Mouse (Mus musculus) hindbrain, embryonic 16.5 days (tissue): ENCODE measurements around the gene Commd7. TPM values are rescaled to one million over a fixed set of nuclear protein-coding genes. Genes with fewer than 3 reads are reported as not detected.
A peak's percentile ranks its signal among the peaks of the same experiment; 100 is the strongest.
"Not testable (repeated sequence)": the region's sequence is repeated elsewhere in the genome, so short reads cannot be mapped to it uniquely, and the experiment has no call there.

Experiments
- ATAC-seq: fragments of 200-750 bp; cut with Nextera tagmentation; 2 replicates; pipeline ENCODE4 v1.8.0; 2017; ENCODE audit warnings: moderate TSS enrichment, moderate library complexity
- H3K27ac ChIP-seq: fragments of 300-500 bp; sonication (generic); 2 replicates; pipeline ENCODE4 v1.5.1; 2014; ENCODE audit warnings: low read depth, mild to moderate bottlenecking, control low read depth, low read length, moderate library complexity
- H3K27me3 ChIP-seq: fragments of 300-500 bp; sonication (generic); replicated peaks from 2 replicates; pipeline ENCODE4 v1.6.1; 2014; ENCODE audit warnings: low read length; ENCODE audit not compliant: control insufficient read depth, insufficient read depth
- H3K36me3 ChIP-seq: fragments of 300-500 bp; sonication (generic); 2 replicates; pipeline ENCODE4 v1.6.1; 2014; ENCODE audit warnings: mild to moderate bottlenecking, low read length, moderate library complexity, mixed read lengths; ENCODE audit not compliant: control insufficient read depth, insufficient read depth
- H3K4me1 ChIP-seq: fragments of 300-500 bp; sonication (generic); 2 replicates; pipeline ENCODE4 v1.6.1; 2014; ENCODE audit warnings: low read depth, low read length; ENCODE audit not compliant: control insufficient read depth, insufficient read depth
- H3K4me2 ChIP-seq: fragments of 300-500 bp; sonication (generic); 2 replicates; pipeline ENCODE4 v1.6.1; 2014; ENCODE audit warnings: mild to moderate bottlenecking, low read length, control low read depth, moderate library complexity
- H3K4me3 ChIP-seq: fragments of 300-500 bp; sonication (generic); 2 replicates; pipeline ENCODE4 v1.5.1; 2014; ENCODE audit warnings: mild to moderate bottlenecking, low read length, control low read depth, moderate library complexity
- H3K9ac ChIP-seq: fragments of 300-500 bp; sonication (generic); 2 replicates; pipeline ENCODE4 v1.6.1; 2014; ENCODE audit warnings: low read depth, mild to moderate bottlenecking, control low read depth, low read length, moderate library complexity
- H3K9me3 ChIP-seq: fragments of 300-500 bp; sonication (generic); 2 replicates; pipeline ENCODE4 v1.6.1; 2014; ENCODE audit warnings: mild to moderate bottlenecking, low read length, moderate library complexity; ENCODE audit not compliant: control insufficient read depth
- WGBS: fragments of 180-500 bp; shearing (Covaris S2); extraction: QIAGEN DNeasy Blood & Tissue Kit; methylation state at CpG from one replicate; pipeline ENCODE4 v1.1.7; 2014; 5-methylcytosine and 5-hydroxymethylcytosine counted together
- polyA plus RNA-seq: library from polyadenylated mRNA; unstranded; fragments of >200 nt; fragmentation: Nextera tagmentation; extraction: Ambion mirVana; gene quantifications from 2 replicates; pipeline ENCODE4 v1.2.1, GENCODE M21; 2015

The Commd7 gene
- 93.4 and 94.7 TPM in 2 replicates for polyA plus RNA-seq

GRCm38 (mm10) chr2:153631976-153632870 is at the start of gene Commd7:
TSS of gene Commd7 (minus strand) at chr2:153632781.
- peak; percentile 93 for ATAC-seq
- Histone ChIP-seq H3K9me3 (no peaks in the 10 kb centered on the region), H3K27ac (peak within 1 kb of the TSS; percentile 94), H3K27me3 (no peaks in the 10 kb centered on the region), H3K4me1 (peaks cover 15% of the 10 kb centered on the region), H3K4me3 (peak within 1 kb of the TSS; percentile 92), H3K4me2 (peak within 1 kb of the TSS; percentile 57), H3K36me3 (peaks cover 7% of the 10 kb centered on the region), H3K9ac (peak within 1 kb of the TSS; percentile 98)
- 4% methylated on average over 53 of the region's 53 CpGs for WGBS

GRCm38 (mm10) chr2:153679959-153680358 is 47.4 kb upstream of the Commd7 start:
- no peak overlapping the region for H3K27ac ChIP-seq
- 93% methylated on average over 1 of the region's 1 CpGs for WGBS
- no peak for ATAC-seq

GRCm38 (mm10) chr2:153677550-153677949 is 45.0 kb upstream of the Commd7 start:
- H3K9me3 ChIP-seq = no peaks in the 10 kb centered on the region
- H3K9ac ChIP-seq = no peak overlapping the region
- H3K4me1 ChIP-seq = no peaks in the 10 kb centered on the region
- WGBS = 81% methylated on average over 7 of the region's 7 CpGs
- no peaks in the 10 kb centered on the region for H3K36me3 ChIP-seq
- H3K4me2 ChIP-seq = no peak overlapping the region
- H3K4me3 ChIP-seq = no peak overlapping the region
- H3K27ac ChIP-seq = no peak overlapping the region
- no peak for ATAC-seq
- H3K27me3 ChIP-seq = no peaks in the 10 kb centered on the region

More at GRCm38 (mm10) chr2:153679959-153680358, 47.4 kb upstream of the Commd7 start:
- no peaks in the 10 kb centered on the region for H3K36me3 ChIP-seq
- no peaks in the 10 kb centered on the region for H3K27me3 ChIP-seq
- no peak overlapping the region for H3K4me3 ChIP-seq
- H3K4me1 ChIP-seq = no peaks in the 10 kb centered on the region
- H3K9ac ChIP-seq = no peak overlapping the region
- H3K4me2 ChIP-seq = no peak overlapping the region
- H3K9me3 ChIP-seq = no peaks in the 10 kb centered on the region

DNA sequence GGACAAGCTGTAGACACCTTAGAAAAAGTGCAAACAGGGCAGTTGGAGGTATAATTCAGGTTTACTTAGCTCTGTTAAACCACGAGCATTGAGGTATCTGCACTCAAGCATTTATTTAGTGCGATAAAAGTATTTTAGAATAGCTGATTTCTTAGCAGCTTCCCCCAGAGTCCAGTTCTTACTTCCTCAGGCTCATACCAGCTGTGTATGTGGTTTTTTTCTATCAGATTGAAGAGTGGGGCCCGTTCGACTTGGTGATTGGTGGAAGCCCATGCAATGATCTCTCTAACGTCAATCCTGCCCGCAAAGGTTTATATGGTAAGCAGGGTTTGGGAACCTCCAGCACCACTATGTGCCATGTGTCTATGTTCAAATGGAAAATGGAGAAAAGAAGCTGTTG is 44.4 kb upstream of the Commd7 start:
- Histone ChIP-seq H3K36me3 (no peaks in the 10 kb centered on the region), H3K9me3 (no peaks in the 10 kb centered on the region), H3K4me3 (no peak overlapping the region), H3K27me3 (no peaks in the 10 kb centered on the region), H3K9ac (no peak overlapping the region), H3K27ac (no peak overlapping the region), H3K4me2 (no peak overlapping the region), H3K4me1 (no peaks in the 10 kb centered on the region)
- ATAC-seq = no peak
- WGBS = 95% methylated on average over 6 of the region's 6 CpGs

DNA sequence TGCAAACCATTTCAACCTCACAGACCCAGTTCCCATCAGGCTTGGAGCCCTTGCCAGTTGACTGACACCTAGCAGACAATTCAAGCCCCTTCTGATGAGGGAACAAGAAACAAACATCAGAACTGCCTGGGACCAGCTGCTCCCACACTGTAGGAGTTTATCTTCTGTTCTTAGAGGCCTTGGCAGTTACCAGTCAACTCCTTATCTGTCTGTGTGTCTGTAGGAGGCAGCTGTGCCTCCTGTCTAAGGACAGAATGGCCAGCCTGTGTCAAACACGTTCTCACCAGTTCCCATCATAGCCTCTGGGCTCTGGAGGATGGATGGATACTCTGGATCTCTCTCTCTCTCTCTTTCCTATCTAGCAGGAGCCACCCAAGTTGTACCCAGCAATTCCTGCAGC is 42.8 kb upstream of the Commd7 start:
- 94% methylated on average over 1 of the region's 1 CpGs for WGBS
- not testable (repeated sequence) for H3K9me3 ChIP-seq

DNA sequence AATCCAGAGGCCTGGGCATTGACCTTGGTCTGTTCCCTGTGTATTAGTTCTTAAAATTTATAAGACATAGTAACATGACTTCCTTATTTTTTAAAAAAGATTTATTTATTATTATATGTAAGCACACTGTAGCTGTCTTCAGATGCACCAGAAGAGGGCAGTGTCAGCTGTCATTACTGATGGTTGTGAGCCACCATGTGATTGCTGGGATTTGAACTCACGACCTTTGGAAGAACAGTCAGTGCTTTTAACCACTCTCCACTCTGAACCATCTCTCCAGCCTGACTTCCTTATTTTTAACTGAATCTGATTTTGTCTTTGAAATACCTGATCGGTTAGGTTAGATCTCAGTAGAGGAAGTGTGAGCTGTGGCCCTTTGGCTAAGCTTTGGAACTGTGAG is 40.0 kb upstream of the Commd7 start:
- Histone ChIP-seq H3K9ac (no peak overlapping the region), H3K27ac (no peak overlapping the region), H3K4me2 (no peak overlapping the region), H3K4me1 (no peaks in the 10 kb centered on the region), H3K27me3 (no peaks in the 10 kb centered on the region), H3K4me3 (no peak overlapping the region), H3K9me3 (no peaks in the 10 kb centered on the region), H3K36me3 (no peaks in the 10 kb centered on the region)
- no peak for ATAC-seq
- WGBS = 94% methylated on average over 2 of the region's 2 CpGs

More for the DNA sequence above, 42.8 kb upstream of the Commd7 start:
- H3K27ac ChIP-seq, H3K9ac ChIP-seq, H3K4me1 ChIP-seq, ATAC-seq, H3K27me3 ChIP-seq, H3K4me3 ChIP-seq, H3K4me2 ChIP-seq, H3K36me3 ChIP-seq: not testable (repeated sequence)

DNA sequence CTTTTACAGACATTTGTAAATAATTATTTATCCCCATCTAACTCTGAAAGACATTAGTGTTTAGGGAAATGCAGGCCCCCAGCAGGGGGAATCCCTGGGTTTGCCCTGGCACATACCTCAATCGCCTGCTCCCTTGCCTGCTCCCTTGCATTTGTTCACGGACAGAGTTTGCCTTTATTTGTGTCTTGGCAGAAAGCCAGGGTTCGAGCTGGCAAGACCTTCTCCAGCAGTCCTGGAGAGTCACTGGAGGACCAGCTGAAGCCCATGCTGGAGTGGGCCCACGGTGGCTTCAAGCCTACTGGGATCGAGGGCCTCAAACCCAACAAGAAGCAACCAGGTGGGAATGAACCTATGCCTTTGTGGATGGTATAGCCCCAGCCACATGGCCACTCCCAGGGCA is 37.5 kb upstream of the Commd7 start:
- Histone ChIP-seq H3K27me3 (no peaks in the 10 kb centered on the region), H3K36me3 (no peaks in the 10 kb centered on the region), H3K4me1 (no peaks in the 10 kb centered on the region), H3K27ac (no peak overlapping the region), H3K9me3 (no peaks in the 10 kb centered on the region), H3K9ac (no peak overlapping the region), H3K4me2 (no peak overlapping the region), H3K4me3 (no peak overlapping the region)
- WGBS = 52% methylated on average over 5 of the region's 5 CpGs
- ATAC-seq = peak; percentile 42; the same call in 1 of the 2 replicates

- Histone ChIP-seq H3K27ac (no peak overlapping the region), H3K36me3 (no peaks in the 10 kb centered on the region; the same call in 1 of the 2 replicates), H3K4me3 (no peak overlapping the region), H3K27me3 (no peaks in the 10 kb centered on the region), H3K4me1 (no peaks in the 10 kb centered on the region), H3K4me2 (no peak overlapping the region), H3K9me3 (no peaks in the 10 kb centered on the region), H3K9ac (no peak overlapping the region)
- ATAC-seq = peak; percentile 83
- WGBS = 63% methylated on average over 7 of the region's 7 CpGs
Measured at GRCm38 (mm10) chr2:153668754-153669376, 36.3 kb upstream of the Commd7 start.

DNA sequence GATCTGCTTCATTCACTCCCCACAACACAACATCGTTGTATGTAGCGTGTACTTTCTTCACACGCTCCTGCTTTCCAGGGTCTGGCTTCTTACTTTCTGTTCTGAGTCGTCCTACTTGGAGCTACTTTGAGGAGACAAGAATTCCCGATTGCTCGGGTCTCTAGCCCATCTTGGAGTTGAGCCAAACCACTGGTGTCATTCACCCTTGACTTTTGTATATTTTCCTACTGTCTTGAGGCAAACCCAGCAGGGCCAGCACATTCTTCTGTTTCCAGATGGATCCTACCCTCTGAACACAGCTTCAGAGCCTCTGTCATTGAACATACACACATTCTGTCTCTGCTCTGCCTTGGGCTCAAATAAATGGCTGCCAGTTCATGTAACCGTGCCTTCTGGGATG is 32.8 kb upstream of the Commd7 start:
- H3K4me2 ChIP-seq = no peak overlapping the region
- no peak for ATAC-seq
- no peak overlapping the region for H3K9ac ChIP-seq
- no peak overlapping the region for H3K4me3 ChIP-seq
- H3K27me3 ChIP-seq = no peaks in the 10 kb centered on the region
- 86% methylated on average over 7 of the region's 7 CpGs for WGBS
- H3K4me1 ChIP-seq = no peaks in the 10 kb centered on the region
- no peaks in the 10 kb centered on the region for H3K9me3 ChIP-seq
- H3K36me3 ChIP-seq = no peaks in the 10 kb centered on the region; the same call in 1 of the 2 replicates
- no peak overlapping the region for H3K27ac ChIP-seq
